Mouse (Mus musculus) liver, adult 2 months (tissue): ENCODE data around the gene Il1b.

Experiments
- CTCF ChIP-seq: fragments of 200-500 bp; IDR thresholded peaks from 2 replicates; pipeline ENCODE4 v1.5.1; 2011; ENCODE audit warnings: low read depth, low read length, control low read depth
- POLR2A ChIP-seq: fragments of 200-500 bp; IDR thresholded peaks from 2 replicates; pipeline ENCODE4 v1.6.1; 2011; ENCODE audit warnings: low read length, control low read depth; ENCODE audit not compliant: insufficient read depth; ENCODE audit errors: extremely low read depth

DNA sequence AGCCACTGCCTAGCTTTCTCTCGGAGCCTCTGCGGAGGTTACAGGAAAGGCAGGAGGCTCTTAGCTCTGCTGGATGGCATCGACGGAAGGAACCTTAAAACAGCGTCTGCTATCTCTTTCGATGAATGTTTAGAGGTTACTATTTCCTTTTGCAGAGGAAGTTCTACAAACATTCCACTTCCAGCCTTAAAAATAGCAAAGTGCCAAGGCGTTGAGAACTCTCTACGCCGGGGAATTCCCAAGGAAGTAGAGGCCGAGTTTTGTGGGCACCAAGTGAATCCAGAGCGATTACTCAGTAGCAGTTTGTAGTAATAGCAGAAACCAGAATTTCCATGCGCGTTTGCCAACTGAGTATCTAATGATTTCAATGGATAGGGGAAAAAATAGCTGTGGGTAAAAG lies 40.4 kb downstream of the Il1b start:
- no peak for TF ChIP-seq CTCF
- no peak for TF ChIP-seq POLR2A
